Mouse (Mus musculus) kidney, postnatal 36 days (tissue): ENCODE data around the gene Ccdc171.
"Not testable (repeated sequence)": the region's sequence is repeated elsewhere in the genome, so short reads cannot be mapped to it uniquely, and the experiment has no call there.

Experiments
- DNase-seq, 2 experiments: peaks; one replicate each; pipeline ENCODE4 v3.0.0; 2021 to 2022; ENCODE audit warnings: mixed read lengths in 2 of 2

Ccdc171 gene

DNA sequence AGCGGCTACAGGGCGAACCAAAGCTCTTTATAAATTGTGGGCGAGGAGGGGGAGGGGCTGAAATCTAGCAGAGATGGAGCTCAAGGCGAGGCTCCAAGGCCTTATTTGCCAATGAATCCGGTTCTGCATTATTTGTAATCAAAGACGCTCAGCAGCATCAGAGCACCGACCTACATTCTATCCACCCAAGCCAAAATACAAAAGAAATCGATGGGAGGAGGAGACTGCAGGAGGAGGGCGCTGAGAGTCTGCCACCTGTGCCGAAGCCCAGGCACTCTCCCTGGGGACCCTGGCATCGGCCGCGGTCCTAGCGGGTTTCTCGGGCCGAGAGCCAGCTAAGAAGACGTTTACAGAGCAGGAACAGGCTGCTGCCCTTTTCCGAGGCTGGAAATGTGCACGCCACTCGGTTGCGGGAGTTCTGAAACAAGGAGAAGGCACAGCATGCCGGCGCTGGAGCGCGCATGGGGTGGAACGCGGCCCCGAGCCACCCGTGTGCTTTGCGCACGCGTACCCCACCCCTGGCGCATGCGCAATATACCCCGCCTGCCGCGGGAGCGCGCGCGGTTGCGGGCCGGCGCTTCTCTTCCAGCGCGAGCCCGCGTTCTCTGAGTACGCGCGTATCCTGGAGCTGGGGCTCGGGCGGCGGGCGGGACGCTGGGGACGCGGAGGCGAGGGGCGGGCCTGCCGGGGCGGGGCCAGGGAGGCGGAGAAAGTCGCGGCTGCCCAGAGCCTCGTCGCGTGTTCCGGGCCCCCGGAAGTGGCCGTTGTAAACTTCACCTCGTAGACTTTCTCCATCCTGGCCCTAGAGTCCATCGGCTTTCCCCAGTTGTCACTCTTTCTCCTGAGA, at the start of gene Ccdc171:
Gene Ccdc171, plus strand, starts transcription at position 703 of the 847 bp plus-strand sequence.
- DNase-seq = peak; percentile 95 to 98

DNA sequence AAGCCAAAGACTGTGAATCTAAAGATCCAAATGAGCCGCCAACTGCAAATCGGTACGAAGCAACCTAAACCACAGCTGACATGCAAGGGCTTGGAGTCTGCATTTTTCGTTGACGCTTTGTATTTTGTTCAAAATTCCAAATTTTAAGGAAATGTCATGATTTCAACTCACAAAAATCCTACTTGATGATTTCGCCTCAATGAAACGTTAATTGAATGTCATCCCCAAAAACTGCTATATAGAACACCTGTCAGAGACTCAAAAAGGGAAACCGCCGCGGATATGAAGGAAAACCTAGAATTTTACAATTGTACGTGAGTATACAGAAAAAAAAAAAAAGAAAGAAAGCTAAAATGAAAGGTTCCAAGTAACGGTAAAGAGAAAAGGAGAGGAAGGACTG, 40.1 kb upstream of the Ccdc171 start:
- no peak for DNase-seq

DNA sequence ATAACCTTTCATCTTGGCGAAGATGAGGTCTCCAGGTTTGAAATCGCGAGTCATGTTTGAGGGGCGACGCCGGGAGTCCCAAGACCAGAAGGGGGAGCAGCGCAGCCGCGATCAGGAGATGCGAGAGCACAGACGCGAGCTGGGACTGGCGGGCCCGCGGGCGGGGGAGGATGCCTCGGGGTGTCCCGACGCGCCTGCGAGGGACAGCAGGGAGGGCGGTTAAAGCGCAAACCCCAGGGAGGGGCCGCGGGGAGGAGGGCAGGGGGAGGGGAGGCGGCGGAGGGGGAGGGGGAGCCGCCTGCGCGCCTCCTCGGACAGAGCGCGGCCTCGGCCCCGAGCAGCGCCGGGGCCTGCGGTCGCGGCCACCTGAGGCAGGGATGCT, 39.6 kb upstream of the Ccdc171 start:
- DNase-seq = peak; percentile 75 to 87

DNA sequence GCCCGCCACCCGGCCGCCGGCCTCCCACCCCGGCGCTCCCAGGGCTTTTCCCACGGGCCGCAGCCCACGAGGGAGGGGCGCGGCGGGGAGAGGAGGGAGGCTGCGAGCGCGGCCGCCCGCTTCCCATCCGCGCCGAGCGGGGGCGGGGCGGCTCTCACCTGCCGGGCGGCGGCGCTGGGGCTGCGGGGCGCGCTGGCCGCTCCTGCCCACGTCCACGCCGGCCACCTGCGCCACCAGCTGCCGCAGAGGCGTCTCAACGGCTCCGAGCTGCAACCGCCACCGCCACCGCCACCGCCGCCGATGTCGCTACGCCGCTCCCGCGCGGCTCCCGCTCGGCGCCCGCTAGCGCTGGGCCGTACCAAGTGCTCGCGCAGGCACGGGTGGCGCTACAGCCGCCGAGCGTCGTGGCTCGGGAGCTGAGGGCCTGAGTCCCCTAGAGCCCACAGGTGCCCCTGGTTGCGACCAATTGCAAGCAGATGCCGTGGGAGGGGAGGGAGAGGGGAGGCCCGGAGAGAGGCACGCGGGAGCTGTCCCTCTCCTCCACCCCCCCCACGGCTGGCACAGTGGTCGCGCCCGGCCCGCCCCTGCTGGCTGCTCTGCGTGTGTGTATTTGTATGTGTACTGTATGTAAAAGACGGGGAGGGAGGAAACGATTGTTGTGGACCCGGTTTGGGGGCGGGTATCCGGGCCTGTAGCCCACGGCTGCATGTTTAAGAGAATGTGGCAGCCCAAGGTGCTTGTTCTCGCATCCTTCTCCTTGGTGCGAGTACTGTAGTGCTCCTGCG, 39.0 kb upstream of the Ccdc171 start, which contains the start of gene Psip1:
Gene Psip1, minus strand, starts transcription at position 343 of the 785 bp plus-strand sequence.
- peak; percentile 80 to 92 for DNase-seq

DNA sequence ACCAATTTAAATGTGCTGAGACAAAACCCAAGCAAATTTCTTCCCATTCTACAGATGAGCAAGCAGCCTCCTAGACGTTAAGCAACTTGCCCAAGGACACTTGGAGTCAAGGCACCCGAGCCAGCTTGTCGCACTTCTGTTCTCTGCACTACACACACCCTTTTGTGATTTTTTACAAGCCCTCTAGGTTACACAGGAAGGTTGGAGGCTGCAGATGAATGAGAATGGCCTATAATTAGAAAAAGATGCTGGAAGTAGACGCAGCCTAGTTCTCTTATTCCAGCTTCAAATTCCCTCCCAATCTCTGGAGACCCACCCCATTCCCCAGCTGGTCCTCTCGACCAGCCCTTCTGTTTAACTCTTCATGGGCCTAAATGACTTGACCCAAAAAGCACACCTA, 36.2 kb upstream of the Ccdc171 start:
- no peak for DNase-seq

DNA sequence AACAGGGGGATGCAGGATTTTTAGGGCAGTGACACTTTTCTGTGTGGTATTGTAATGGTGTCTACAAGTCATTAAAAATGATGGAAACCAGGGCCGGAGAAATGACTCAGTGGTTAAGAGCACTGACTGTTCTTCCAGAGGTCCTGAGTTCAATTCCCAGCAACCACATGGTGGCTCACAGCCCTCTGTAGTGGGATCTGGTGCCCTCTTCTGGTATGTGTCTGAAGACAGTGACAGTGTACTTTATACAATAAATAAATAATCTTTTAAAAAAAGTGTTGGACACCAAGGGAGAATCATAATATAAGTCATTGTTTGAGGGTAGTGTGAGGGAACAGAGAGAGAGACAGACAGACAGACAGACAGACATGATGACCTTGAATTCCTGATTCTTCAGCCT, 32.2 kb upstream of the Ccdc171 start:
- no peak for DNase-seq

DNA sequence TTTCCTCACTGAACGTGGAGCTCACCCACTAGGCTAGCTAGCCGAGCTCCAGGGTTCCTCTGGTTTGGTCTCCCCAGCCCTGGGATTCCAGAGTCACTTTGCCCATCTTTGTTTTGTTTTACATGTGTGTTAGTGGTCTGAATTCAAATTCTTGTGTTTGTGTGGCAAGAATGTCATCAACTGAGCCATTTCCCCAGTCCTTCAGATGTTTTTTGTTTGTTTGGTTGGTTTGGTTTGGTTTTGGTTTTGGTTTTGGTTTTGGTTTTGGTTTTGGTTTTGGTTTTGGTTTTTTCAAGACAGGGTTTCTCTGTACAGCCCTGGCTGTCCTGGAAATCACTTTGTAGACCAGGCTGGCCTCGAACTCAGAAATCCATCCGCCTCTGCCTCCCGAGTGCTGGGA, 28.3 kb upstream of the Ccdc171 start:
- not testable (repeated sequence) for DNase-seq

DNA sequence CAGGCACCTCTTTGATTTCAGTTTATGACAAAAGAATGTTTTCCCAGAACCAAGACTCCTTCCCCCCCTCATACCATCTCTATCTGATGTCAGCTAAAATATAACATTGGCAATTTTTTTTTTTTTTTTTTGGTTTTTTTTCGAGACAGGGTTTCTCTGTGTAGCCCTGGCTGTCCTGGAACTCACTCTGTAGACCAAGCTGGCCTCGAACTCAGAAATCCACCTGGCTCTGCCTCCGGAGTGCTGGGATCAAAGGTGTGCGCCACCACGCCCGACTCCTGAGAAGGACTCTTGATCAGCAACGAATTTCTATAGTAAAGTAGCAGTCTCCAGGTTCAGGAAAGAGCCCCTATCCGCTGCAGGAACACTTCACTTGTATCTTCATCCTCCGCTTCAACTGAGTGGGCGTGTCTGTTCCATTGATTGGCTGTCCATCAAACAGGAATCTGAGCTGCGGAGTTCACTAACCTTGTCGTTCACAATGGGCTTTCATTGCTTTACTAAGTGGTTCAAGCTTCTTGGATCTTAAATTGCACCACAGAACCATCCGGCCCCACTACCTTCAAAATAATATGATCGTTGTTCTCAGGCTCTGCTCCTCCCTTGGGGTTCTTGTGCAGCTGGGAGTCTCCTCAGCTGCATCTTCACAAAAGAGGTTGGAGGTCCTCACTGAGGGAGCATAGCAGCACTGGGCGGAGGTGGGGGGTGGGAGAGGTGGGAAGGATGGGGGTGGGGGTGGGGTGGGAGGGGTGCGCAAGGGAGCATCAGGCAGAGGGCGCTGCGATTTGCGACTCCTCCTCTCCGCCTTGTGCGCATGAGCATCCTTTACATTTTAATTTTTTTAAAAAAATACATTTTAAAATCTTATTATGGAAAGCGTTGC, 24.9 kb upstream of the Ccdc171 start:
- no peak for DNase-seq

DNA sequence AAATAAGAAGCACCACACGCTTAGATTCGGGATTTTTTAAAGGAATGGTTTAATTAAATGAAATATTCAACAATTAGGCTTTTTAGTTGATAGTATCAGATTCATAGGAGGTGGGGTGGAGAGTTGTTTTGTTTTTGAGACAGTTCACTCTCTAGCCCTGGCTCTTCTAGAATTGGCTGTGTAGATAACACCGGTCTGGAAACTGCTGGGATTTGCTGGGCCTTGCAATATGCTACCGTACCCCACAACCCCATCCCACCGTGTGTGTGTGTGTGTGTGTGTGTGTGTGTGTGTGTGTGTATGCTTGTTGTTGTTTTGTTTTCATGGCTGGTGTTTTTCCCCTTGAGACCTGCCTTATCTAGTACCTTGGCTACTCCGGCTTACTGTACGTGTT, 24.3 kb upstream of the Ccdc171 start:
- no peak for DNase-seq

DNA sequence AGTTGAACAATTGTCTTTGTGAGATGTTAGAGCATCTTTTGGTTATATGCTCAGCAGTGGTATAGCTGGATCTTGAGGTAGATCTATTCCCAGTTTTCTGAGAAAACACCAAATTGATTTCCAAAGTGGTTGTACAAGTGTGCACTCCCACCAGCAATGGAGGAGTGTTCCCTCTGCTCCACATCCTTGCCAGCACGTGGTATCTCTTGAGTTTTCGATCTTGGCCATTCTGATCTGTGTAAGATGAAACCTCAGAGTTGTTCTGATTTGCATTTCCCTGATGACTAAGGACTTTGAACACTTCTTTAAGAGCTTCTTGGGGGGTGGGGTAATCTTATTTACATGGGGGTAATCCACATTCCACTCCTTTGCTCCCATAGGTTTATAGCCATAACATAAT, 15.7 kb upstream of the Ccdc171 start:
- no peak for DNase-seq

DNA sequence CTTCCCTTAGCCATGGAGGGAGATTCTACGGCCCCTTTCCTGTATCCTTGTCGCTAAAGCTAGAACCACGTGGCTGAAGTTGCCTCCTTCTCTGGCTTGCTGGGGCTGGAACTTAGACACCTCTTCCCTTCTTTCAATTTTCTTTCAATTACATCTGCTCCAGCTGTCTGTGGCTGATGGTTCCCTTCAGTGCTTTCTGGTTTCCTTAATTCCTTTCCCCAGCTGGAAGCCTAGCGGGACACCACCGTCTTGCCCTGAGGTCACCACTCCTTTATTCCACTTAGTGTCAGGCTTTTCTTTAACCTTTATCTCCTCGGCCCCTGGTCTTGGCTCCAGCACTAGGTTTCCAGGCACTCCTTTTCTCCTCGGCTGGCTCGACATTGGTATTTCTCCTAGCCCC, 14.3 kb upstream of the Ccdc171 start:
- DNase-seq = no peak

DNA sequence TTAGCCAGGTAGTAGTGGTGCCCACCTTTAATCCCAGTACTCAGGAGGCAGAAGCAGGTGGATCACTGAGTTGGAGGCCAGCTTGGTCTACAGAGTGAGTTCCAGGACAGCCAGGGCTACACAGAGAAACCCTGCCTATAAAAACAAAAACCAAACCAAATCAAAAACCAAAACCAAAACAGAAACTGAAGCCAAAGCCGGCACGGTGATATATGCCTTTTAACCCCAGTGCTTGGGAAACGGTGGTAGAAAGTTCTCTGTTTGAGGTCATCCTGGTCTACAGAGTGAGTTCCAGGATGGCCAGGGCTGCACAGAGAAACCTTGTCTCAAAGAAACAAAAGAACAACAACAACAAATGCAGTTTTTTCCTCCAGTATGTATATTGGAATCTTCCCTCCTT, 13.1 kb upstream of the Ccdc171 start:
- no peak for DNase-seq

DNA sequence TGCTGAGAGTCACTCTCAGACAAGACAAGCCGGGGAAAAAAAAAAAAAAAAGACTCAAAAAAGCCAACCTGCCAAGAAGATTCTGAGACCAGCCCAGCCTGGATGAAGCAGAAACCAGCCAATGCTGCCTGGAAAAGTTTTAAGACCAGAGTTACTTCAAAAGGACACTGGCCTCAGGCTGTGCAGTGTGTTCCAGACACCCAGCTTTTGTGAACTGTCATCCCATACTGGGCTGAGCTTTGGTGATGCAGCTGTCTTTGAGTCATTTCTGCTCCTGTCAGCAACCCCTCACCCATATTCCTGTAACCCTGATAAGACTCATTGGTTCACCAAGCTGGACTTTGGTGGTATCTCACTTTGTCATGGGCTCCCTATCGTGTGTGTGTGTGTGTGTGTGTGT, 12.7 kb upstream of the Ccdc171 start:
- no peak for DNase-seq

DNA sequence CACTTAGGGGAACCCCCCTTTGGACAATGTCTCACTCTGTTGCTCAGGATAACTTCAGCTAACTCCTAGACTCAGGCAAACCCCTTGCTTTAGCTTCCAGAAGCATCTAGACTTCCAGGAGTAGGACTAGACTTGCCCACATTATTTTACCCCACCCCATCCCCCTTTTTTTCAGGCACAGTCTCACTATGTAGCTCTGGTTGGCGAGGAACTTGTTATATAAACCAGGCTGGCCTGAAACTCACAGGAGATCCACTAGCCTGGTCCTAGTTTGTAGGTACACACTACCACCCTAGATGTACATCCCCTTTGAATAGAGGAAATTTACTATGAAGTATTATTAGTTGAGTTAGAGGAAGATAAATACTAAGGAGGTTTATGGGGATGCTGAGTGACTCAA, 11.2 kb upstream of the Ccdc171 start:
- no peak for DNase-seq

DNA sequence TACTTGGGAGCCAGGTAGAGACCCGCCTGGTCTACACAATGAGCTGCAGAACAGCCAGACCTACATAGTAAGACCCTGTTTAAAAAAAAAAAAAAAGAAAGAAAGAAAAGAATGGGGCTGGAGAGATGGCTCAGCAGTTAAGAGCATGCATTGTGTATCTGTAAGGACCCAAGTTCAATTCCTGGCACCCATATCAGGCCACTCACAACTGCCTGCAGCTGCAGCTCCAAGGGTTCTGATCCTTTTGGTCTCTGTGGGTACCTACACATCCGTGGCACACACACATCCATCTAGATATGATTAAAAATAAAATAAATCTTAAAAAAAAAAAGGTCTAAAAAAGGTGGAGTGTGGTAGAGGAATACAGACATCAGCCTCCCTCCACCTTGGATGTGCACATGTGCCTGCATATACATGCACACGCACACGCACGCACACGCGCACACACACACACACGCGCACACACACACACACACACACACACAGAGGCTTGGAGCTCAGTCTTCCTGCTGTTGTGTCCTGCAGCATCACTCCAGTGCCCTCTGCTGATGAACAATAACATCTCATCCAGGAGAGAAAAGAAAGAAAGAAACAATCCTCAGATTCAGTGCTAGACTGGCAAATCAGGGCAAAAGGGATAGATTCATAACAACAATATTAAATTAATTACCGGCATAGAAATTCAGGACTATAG, 10.2 kb upstream of the Ccdc171 start:
- no peak for DNase-seq

DNA sequence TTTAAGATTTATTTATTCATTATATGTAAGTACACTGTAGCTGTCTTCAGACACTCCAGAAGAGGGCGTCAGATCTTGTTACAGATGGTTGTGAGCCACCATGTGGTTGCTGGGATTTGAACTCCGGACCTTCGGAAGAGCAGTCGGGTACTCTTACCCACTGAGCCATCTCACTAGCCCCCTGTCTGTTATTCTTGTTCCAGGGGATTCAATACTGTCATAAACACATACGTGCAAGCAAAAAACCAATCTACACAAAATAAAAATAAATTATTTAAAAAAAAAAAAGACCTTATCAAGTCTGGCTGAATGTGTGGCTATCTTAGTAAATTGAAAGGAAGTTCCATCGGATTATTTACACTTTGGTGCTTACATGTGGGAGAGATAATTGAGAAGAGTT, 9.2 kb upstream of the Ccdc171 start:
- DNase-seq = not testable (repeated sequence)

DNA sequence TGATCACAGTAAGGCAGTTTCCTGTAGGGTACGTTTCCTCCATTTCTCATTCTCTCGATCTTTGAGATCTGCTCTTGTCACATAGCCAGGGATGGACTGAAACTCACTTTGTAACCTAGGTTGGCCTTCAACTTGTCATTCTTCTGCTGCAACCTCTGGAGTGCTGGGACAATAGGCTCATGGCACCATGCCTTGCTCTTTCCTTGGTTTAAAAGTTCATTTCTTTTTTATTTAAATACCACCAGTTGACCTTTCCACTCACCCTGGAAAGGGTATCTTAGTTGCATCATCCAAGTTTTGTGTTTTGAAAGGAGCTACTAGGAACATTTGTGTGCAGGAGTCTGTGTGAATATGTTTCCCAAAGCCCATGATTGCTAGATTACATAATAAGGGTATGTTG, 6.2 kb upstream of the Ccdc171 start:
- no peak for DNase-seq

DNA sequence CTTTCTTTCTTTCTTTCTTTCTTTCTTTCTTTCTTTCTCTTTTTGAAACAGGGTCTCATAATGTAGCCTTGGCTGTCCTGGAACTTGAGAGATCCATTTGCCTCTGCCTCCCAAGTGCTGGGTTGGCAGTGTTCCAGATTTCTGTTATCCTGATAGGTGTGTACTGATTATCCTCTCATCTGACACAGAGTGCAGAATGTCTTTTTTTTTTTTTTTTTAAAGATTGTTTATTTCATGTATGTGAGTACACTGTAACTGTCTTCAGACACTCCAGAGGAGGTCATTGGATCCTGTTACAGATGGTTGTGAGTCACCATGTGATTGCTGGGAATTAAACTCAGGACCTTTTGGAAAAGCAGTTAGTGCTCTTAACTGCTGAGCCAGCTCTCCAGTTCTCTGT, 5.5 kb upstream of the Ccdc171 start:
- DNase-seq = no peak

DNA sequence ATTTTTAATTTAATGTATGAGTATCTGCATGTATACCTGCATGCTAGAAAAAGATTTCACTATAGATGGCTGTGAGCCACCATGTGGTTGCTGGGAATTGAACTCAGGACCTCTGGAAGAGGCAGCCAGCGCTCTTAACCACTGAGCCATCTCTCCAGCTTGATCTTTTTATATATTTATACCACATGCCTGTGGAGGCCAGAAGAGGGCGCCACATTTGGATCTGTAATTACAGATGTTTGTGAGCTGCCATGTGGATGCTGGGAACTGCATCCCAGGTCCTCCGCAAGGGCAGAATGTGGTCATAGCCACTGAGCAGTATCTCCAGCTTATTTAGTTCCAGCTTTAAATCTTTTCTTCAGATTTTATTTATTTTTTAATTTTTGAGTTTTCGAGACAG, 5.0 kb upstream of the Ccdc171 start:
- peak in 1 of 2 experiments; percentile 9 for DNase-seq

DNA sequence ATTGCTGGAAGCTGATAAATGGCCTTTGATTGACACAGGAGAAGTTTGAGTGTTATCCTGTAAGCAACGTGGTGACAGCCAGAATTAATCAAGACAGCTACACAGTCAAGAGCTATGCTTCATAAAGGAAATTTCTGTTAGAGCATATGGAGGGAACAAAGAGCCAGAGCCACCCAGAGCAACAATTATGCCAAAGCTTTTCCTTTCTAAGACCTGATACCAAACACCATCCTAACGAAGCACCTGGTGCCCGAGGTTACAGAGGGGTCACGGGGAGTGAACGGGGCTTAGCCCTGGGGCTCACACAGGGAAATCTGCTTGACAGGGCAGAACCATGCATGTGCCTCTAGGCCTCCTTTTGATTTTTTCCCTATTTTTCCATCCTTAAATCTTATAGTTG, 3.3 kb upstream of the Ccdc171 start:
- DNase-seq = no peak

DNA sequence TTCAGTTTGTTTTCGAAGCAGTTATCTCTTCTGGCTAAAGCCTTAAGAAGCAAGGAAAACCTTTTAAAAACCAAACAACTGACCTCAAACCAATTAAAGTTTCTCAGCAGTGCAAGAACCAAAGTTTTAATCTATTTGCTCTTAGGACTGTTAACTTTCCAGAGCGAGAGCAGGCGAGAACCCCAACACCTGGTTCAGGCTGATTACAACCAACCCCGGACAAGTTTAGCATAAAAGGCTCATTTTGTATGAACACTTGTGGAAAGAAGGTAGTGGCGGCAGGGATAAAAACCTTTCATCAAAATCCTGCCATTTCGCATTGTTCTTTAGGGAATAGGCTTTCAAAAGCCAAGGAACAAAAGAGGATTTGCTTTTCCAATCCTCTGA, 896 bp upstream of the Ccdc171 start:
- DNase-seq = no peak

DNA sequence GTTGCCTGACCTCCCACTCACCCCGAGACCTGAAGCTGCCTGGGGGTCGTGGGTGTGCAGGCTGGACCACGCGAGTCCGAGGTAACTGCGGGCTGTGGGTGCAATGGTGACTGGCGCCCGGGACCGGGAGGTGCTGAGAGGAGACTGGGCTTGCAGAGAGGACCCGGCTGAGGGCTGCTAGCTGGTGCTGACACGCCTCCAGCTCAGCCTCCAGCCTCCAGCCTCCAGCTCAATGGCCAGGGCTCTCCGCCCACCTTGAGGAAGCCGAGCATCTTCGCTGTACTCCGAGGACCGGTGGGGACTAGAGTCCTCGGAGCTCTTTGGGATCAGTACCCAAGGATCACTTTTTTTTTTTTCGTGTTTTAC, 328 bp downstream of the Ccdc171 start:
- peak; percentile 22 to 64 for DNase-seq
